Mouse (Mus musculus): ENCODE measurements at regions not wholly inside any gene's neighbourhood (a gene's known extent, or its start where the extent isn't known, plus 50 kb on each side); places are given as distances from the start of the nearest gene placed in this dataset.

- no peak for DNase-seq (ENCODE audit: low read depth, low spot score)
Measured at GRCm38 (mm10) chr6:117110291-117110690, 58.0 kb upstream of the Cxcl12 start.

GRCm38 (mm10) chr6:117114859-117115258, 53.5 kb upstream of the Cxcl12 start:
- no peak for DNase-seq (ENCODE audit: low read depth, low spot score)

GRCm38 (mm10) chr6:117118081-117118480, 50.3 kb upstream of the Cxcl12 start:
- no peak for DNase-seq (ENCODE audit: low read depth, low spot score)

Measured in WW6 (cell line).